Mouse (Mus musculus): Measurements from ENCODE around the gene Mcts1.

DNA sequence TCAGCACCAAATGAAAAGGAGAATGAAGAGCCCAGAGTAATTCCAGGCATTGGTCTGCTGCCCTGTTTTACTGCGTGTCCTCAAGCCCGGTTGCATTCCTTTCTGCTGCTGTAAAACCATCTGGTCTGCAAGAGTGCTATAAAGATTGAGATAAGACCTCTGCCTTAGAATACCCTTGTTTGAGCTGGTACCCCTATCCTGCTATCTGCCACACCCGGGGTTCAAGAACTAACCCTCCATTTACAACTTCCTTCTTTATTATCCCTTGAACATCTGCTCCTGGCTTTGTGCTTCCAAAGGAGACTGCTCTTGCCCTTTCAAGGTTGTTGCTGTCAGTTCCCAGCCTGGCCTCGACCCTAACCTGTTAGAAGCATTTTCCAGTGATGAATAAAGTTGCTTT is 41.1 kb downstream of the Mcts1 start:
- TF ChIP-seq CTCF (IDR thresholded peaks at IDR 0.05; ENCODE audit: low read depth) = no peak
- TF ChIP-seq EP300 (optimal IDR thresholded peaks at IDR 0.05) = no peak

Measured in stomach, postnatal 0 days (tissue).